Mouse (Mus musculus): ENCODE results near the gene Rhou.
"Not testable (repeated sequence)": the region's sequence is repeated elsewhere in the genome, so short reads cannot be mapped to it uniquely, and the experiment has no call there.

DNA sequence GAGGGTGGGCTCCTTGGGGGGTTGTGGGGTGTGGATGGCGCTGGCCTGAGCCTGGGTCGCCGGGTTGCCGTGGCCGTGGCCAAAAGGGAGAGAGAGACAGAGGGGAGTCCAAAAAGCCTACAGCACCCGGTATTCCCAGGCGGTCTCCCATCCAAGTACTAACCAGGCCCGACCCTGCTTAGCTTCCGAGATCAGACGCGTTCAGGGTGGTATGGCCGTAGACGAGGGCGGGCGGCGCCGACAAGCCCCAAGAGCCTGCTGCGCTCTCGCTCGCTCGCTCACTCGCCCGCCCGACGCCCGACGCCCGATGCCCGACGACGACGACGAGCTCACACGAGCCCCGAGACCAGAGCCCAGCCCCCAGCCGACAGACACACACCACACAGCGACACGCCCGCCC, 30.2 kb upstream of the Rhou start:
- TF ChIP-seq CTCF, EP300 (IDR thresholded peaks at IDR 0.05; ENCODE audit: low read depth): not testable (repeated sequence)

Data from liver, postnatal 0 days (tissue).